Mouse (Mus musculus): ENCODE results near the gene Wwp2.

Wwp2 gene

DNA sequence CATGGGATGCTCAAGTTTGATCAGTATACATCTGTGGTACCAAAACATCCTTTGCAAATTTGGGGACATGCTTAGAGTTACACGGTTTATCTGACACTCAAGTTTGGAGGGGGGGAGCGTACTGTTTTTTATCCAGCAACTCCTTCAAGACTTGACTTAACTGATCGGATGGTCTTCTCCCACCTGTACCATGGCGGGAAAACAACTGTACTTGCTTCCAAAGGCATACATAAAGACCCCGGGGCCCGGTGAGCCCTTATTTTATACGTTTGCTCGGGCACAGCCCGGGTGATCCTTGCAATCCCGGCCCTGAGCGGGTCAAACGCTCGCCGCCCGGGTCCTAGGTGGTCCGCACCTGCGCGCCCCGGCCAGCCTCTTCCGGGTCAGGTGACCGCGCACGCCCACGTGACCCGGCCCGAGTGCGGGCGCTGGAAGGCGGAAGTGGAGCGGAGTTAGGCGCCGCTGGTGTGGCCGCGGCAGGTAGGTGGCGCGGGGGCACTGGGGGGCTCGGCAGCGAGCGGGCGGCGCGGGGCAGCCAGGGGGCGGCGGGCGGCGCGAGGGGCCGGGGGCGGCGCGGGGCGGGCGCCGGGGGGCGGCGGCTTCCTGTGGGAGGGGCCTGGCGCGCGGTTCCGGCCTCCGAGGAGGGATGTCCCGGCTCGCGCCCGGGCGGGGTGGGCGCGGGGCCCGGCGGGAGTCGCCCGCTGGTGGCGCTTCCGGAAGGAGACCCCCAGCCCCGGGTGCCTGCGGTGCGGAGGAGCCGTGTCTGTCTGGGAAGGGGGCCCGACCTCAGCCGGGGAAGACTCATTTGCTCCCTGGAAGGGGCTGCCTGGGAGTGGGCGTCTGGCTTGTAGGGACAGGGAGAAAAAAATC is at the start of gene Wwp2:
Gene Wwp2, plus strand, starts transcription at position 404 of the 870 bp plus-strand sequence.
- peak; percentile 83 to 87 for DNase-seq

DNA sequence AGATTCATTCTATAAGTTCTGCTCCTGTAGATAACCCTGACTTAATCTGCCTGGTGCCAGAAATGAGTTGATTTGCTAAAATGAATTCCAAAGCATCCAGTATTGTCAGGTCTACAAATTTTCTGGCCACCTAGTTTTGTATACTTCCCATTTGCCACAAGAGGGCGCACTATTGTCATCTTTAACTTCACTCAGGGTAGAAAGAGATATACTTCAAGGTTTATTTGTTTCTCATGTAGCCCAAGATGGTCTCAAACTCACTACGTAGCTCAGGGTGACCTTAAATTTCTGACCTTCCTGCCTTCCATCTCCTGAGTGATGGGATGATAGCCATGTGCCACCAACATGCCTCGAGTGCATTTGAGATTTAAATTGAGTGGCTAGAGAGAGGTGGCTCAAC is 49.5 kb upstream of the Wwp2 start:
- DNase-seq = peak; percentile 51 to 52

DNA sequence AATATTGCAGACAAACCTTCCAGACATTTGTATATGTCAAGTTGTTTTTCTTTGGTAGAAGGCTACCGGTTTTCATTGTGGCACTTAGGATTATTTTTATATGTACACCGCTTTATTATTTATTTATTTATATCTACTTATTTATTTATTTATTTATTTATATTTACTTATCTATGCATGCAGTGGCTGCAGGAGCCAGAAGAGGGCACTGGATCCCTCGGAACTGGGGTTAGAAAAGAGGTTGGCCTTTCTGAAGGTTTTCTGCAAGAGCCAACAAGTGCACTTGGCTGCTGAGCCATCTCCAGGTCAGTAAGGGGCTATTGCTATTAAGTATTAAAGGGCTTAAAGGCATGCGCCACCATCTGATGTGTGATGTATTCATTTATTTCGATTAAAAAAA is 48.3 kb upstream of the Wwp2 start:
- peak; percentile 67 to 79 for DNase-seq

DNA sequence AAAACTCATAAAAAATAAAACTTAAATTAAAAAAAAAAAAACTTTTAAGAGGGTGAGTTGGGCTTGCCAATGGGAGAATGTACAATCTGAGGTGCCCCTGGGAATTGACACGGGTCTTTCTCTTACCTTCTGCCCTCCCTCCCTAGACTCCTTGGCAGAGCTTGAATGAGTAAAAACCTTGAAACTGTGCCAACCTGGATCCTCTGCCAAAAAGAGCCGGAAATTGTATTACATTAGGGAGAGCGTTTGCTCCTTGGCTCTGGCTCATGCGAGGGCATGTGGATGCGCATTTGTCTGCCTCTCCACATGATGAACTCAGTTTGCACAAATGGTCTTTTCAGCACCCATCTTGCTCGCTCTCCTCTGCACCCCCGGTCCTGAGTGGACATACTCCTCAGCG is 46.6 kb upstream of the Wwp2 start:
- peak; percentile 90 to 96 for DNase-seq

DNA sequence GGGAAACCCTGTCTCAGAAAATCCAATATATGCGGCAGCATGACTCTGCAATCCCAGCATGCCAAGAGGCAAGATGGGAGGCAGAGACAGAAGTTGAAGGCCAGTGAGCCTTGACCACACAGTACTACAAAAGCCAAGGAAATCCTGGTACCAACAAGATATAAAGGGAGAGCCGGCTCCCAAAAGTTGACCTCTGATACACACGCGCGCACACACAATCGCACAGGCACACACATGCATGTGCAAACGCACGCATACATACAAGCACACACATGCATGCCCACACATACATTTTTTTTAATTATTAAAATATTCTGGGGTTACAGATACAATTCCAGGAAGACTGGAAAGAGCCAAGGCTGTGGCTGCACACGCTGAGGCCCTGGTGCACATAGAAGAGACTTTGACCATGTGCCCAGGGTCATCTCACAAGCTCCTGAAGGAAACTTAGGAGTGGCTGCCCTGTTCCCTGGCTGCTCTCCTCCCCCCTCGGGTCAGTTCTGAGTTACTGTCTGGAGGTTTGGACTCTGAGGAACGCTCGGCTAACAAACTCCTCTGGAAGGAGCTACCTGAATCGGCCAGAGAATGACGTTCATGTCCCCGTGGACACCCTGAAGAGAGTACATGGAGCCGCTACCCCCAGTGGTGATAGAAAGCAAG is 45.6 kb upstream of the Wwp2 start:
- DNase-seq = no peak

DNA sequence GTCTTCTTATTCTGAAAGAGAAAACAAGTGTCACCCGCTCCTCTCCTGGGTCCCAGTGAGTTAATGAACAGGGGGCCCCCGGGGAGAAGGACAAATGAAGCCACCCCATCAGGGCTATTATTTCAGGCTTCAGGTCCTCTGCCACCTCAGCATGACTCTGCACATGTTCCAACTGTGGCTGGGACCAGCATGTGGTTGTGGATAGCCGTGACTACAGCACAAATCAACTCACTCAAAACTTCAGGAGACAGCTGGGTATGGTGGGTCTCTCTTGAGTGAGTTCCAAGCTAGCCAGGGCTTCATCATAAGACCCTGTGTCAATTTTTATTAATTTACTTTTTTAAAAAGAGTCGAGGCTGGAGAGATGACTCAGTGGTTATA is 45.0 kb upstream of the Wwp2 start:
- DNase-seq = no peak

DNA sequence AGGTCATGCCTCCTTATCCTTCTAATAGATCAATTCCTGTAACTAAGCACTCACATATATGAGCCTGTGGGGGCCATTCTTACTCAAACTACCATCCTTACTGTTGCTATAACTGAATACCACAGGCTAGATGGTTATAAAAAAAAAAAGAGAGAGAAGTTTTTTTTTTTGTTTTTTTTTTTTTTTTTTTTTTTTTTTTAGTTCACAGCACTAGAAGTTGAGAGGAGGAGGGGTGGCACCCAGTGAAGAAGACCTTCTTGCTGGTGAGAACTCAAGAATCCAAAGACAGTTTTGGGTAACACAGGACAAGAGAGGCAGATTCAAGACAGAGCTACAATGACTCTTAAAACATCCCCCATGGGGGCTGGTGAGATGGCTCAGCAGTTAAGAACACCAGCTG is 40.8 kb upstream of the Wwp2 start:
- DNase-seq = no peak

DNA sequence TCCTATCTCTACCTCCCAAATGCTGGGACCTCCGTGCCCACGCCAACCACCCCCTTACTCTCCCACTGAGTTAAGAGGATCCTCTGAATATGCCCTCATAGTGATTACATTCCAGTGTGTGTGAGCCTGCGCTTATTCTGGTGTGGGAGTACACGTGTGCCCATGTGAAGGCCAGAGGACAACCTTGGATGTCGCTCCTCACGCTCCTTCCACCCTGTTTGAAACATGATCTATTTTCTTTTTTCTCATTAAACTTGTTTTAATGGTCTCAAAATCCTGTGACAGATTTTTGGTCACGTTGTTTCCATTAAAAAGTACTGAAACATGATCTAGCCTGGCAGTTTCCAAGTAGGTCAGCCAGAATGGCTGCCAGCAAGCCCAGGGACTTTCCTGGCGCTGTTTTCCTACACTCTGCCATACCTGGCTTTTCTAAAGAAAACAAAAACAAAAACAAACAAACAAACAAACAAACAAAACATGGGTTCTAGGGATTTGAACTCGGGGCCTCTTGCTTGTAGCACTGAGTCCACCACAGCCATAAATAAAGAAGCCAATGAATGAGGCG is 40.0 kb upstream of the Wwp2 start:
- DNase-seq = peak; percentile 30 to 56

DNA sequence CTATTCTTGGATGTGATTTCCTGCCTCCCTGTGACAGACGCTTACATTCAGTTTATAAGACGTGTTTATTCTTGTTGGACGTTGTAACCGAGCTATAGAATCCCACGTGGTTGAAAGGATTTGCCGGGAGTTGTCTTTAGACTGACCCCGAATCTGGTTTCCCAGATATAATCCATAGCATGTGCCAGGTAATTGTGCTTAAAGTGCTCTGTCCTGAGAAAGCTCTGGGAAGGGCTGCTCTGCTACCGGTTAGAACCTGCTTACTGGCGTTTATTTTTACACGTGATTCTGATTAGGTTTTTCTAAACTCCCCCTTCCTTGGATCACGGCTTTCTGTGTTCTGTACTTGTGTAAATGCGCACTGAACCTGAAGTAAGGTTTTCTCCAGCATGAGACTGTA is 38.5 kb upstream of the Wwp2 start:
- no peak for DNase-seq

DNA sequence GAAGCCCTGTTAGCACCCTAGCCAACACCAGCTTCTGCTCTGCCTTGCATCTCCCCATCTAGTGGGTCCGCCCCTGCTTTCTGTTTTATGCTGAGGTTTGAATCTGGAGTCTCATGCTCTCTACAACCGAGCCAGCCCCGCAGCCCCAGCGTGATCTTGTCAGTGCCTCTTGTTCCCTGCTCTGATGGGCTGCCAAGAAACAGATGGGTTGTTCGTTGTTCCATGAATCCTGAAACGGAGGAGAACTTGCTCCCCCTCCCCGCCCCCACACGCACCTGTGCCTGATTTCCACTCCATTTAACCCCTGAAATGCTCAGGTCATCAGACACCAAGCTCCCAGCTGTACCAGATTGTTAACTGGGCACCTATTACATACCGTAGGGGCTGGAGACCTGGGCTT is 36.7 kb upstream of the Wwp2 start:
- peak; percentile 83 to 86 for DNase-seq

DNA sequence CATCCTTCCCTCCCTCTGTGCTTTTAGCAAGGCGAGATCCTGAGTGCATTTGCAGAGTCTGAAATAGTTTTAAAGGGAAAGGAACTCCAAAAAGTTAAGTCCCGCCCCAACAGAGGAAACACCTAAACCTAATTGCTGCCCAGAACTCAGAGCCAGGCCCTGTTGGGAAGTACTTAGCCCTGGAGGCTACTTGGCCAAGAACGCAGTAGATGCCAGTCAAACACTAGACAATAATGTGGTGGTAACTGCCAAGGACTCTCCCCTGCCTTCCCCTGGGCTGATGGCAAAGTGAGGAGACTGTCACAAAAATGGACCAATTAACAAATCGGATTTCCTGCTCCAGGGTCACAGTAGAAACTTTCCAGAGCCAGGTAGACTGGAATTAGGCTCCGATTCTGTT is 34.3 kb upstream of the Wwp2 start:
- DNase-seq = no peak

DNA sequence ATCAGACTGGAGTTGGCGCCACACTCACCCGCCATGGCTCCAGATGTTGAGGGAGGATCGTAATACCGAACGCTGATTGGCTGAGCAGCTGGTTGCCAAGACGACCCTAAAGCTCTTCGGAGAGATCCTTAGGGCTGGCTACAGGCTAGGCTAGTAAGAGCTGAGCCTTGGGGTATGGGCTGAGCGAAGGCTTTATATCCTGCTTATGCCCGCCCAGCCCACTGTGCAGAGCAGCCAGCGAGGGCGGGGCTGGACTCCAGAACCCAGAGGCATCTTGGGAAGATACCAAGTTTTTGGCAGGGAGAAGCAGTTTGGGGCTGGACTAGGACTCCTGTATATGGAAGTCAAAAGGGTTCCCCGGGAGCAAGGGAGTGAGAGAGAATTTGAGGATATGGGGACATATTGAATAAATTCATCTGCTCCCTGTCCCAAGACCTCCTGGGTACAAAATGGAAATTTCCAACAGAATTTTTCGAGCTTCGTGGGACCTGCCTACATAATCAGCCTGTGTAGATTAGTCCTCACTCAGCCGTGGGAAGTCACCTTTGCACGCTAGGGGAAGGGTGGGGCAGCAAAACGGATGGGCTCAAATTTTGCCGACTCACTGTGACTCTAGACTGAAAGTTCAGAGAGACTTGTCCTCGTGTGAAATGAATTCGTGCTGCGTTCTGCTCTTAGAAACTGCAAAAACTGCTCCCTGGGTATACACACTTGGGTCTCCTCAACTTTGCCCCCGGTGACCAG is 33.0 kb upstream of the Wwp2 start, which contains the start of gene Nqo1:
Gene Nqo1, minus strand, starts transcription at position 169 of the 744 bp plus-strand sequence.
- DNase-seq = peak; percentile 58 to 61

DNA sequence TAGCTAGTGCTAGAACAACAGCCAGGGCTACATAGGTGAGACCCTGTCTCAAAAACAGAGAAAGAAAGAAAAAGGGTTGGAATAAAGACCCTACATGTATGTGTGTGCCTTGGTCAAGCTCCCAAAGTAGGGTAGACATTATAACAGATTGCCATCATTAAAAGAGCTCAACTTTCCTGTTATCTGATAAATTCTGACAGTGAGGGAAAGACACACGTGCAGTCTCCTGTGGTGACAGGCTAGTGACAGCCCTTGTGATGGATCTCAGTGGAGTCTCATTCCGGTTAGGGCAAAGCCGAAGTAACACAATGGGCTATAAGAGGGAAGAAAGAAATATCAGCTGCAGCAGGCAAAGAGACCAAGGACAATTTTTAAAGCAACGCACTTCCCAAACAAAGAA is 32.1 kb upstream of the Wwp2 start:
- no peak for DNase-seq

DNA sequence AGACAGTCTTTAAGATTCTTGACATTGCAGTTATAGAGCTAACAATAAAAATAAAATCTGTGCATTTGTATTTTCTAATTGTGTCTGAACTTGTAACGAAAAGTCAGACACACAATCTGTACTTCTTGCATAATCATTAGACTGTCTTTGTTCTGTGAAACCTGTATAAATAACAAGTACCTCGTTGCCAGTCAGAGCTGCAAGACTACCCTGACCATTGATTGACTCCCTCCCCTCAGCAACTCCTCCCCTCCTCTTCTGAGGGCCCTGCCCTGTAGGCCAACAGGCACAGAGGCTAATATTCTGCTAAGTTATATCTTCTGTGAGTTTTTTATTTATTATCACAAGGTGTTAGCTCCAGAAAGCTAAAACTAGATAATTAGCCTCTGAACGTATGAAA is 30.2 kb upstream of the Wwp2 start:
- DNase-seq = no peak

DNA sequence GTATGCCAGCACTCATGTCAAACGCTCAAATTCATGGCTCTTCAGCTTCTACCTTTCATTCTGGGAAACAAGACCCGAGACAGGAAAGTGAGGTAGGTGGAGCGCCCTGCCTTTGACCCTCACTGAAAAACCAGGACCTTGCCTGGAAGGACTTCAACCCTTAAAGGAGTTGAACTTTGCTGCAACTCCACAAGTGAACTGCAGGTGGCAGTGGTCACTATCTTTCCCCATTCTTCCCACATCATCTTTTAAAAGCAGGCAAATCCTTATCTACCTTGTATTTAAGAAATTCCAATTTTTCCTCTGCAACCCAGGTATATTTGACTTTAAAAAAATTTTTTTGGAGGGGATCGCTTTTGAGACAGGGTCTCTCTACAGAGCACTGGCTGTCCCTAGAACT is 24.8 kb upstream of the Wwp2 start:
- DNase-seq = peak in 1 of 2 experiments; percentile 32

DNA sequence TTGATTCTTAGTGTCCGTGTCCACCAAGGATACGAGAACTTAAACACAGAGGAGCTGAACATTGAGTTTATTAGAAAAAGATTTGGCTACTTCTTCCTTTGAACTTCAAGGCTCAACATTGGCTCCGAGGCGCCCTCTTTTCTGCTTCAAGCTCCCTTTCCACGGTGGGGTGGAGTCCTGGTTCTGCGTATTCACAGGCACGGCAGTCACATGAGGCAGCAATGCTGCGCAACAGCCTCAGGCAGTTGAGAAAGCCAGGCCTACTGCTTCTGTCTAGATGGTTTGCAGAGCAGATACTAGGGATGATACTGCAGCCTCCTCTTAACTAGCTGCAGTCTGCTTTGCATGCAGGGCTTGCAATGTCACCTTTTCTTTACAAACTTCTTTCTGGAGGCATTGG is 23.6 kb upstream of the Wwp2 start:
- DNase-seq = no peak

DNA sequence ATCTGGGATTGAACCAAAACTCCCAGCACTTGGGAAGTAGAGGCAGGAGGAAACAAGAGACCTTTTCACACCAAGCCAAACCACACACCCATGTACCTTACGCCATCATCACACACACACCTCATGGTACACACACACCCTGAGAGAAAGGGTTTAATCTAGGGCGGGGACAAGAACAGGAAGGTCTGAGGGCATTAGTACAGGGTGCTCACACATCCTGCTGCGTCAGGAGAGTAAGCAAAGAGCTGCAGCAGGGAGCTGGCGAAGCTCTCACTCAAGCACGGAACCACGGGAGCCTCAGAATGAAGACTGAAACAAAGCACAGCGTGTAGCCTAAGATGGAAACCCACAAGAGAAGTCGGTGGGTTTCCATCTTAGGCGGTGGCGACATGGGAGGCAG is 22.3 kb upstream of the Wwp2 start:
- no peak for DNase-seq

DNA sequence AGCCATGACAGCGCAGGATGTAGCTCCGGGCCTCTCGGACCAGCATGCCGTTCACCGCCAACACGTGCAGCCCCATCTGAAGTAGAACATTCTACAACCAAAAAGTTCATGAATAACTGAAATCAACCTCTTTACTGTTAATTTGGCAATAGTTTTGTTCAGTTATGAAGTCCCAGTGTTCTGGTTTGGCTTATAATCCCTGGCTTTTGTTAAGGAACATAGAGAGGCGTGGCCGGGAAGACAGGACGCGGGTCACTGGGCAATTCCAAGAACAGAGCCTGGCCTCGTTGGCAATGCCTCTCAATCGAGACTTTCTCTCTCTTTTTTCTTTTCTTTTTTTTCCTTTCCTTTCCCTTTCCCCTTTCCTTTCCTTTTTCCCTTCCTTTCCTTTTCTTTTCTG is 19.2 kb upstream of the Wwp2 start:
- DNase-seq = no peak

DNA sequence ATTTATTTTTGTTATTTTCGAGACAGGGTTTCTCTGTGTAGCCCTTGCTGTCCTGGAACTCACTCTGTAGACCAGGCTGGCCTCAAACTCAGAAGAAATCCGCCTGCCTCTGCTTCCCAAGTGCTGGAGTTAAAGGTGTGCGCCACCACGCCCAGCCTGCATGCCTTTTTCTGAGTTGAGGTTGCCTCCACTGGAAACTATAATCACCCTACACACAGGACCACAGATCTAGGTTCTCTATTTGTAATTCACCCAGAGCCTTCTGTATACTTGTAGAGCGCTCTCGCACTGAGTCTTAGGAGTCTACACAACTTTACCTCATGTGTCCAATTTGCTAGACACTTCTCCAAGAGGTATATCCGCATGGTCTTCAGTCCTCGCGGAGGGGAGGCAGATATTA is 12.0 kb upstream of the Wwp2 start:
- no peak for DNase-seq

DNA sequence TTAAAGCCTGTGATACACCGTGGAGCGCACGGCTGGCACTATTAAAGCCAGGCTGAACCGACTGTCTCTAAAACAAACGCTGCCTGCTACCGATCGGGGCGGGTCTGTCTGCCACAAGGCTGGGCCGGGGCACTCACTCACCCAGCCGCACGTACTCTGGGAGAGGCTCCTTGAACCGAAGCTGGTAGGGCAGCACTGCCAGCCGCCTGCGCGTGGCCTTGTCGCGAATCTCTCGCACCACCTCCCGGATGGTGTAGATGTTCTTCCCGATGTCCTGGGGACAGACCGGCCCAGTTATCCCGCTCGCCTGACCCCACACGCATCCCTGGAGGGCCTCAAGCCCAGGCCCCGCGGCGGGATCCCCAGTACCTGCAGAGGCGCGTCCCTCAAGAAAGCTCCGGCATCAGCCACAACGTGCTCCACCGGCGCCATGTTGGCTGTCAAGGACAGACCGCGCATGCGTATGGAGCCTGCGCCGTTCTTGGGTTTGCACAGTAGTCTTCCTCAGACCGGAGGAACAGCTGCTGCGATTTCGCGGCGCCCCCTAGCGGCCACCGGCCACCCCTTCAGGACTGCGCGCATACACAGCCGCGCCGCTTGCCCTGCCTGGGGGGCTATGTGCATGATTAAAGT is 11.5 kb upstream of the Wwp2 start, which contains the start of gene Nob1:
Gene Nob1, minus strand, starts transcription at position 455 of the 633 bp plus-strand sequence.
- DNase-seq = peak; percentile 98 to 99

DNA sequence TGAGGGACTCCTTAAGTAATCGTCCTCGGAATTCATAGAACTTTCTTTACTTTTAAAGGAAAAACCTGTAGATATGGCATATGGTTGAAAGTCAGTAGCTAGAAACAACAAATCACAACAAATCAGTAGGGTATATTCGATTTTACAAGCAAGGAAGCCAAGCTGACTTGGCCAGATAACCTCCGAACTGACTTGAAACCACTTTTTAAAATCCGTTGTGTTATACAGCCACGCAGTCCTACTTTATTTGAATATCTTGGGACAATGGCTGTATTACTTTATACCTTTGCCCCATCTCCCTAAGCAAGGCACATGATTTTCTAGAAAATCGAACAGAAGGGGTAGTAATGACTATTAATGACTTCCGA is 11.0 kb upstream of the Wwp2 start:
- DNase-seq = no peak

DNA sequence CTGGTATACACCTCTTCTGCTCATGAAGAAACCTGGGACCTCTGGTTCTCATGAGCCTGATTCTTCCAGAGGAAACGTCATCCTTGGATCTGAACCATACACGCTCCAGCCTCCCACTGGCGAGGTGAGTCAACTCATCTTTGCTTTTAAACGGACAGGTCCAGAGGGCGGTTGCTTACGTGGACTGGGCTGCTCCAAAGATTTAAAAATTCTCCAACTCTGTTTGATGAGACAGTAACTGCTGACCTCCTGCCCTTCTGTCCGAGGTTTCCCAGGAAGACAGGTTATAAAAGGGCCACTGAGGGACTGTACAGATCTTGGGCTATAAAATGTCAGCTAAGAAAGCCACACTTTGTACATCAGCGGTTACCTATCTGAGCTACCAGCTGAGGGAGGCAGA is 5.3 kb upstream of the Wwp2 start:
- DNase-seq = no peak
